Mouse (Mus musculus): ENCODE data around the gene Sgf29. TPM values are rescaled to one million over a fixed set of nuclear protein-coding genes. Genes with fewer than 3 reads are reported as not detected.

The Sgf29 gene
- polyA plus RNA-seq (2014; fragmentation: Nextera tagmentation; extraction: Ambion mirVana) = 53.7 and 64.5 TPM in 2 replicates

- no peaks in the 10 kb centered on the region; the same call in 1 of the 2 replicates for H3K36me3 ChIP-seq (ENCODE audit: control insufficient read depth, insufficient read depth, low read length)
- H3K9me3 ChIP-seq (ENCODE audit: control insufficient read depth, low read length) = no peaks in the 10 kb centered on the region
- peaks cover 24% of the 10 kb centered on the region for H3K4me1 ChIP-seq (replicated peaks; ENCODE audit: control insufficient read depth, insufficient read depth, low read length)
- H3K27me3 ChIP-seq (replicated peaks; ENCODE audit: control insufficient read depth, insufficient read depth, low read length) = no peaks in the 10 kb centered on the region
- peak within 1 kb of the TSS; percentile 91 for H3K27ac ChIP-seq (ENCODE audit: low read depth, low read length)
- H3K4me3 ChIP-seq (ENCODE audit: low read depth, low read length) = peak within 1 kb of the TSS; percentile 72
- H3K4me2 ChIP-seq = peak within 1 kb of the TSS; percentile 93
- DNase-seq (ENCODE audit: low spot score) (peak; percentile 95), ATAC-seq (replicated peaks; ENCODE audit: low FRiP score) (peak; percentile 95)
- 2% methylated on average over 57 of the region's 57 CpGs for WGBS
- H3K9ac ChIP-seq (ENCODE audit: low read depth, low read length) = peak within 1 kb of the TSS; percentile 84
Measured at GRCm38 (mm10) chr7:126649231-126650051, at the start of gene Sgf29. Gene Sgf29, plus strand, starts transcription at chr7:126649309.

GRCm38 (mm10) chr7:126601896-126602295, 47.2 kb upstream of the Sgf29 start:
- Histone ChIP-seq H3K27ac (ENCODE audit: low read depth, low read length) (no peak overlapping the region), H3K4me2 (no peak overlapping the region), H3K4me3 (ENCODE audit: low read depth, low read length) (no peak overlapping the region), H3K9me3 (ENCODE audit: control insufficient read depth, low read length) (no peaks in the 10 kb centered on the region), H3K36me3 (ENCODE audit: control insufficient read depth, insufficient read depth, low read length) (no peaks in the 10 kb centered on the region), H3K27me3 (replicated peaks; ENCODE audit: control insufficient read depth, insufficient read depth, low read length) (no peaks in the 10 kb centered on the region), H3K9ac (ENCODE audit: low read depth, low read length) (no peak overlapping the region), H3K4me1 (replicated peaks; ENCODE audit: control insufficient read depth, insufficient read depth, low read length) (no peaks in the 10 kb centered on the region)
- WGBS = 39% methylated on average over 5 of the region's 5 CpGs
- DNase-seq (ENCODE audit: low spot score) = no peak
- no peak for ATAC-seq (replicated peaks; ENCODE audit: low FRiP score)

GRCm38 (mm10) chr7:126602650-126603049, 46.5 kb upstream of the Sgf29 start:
- no peak overlapping the region for H3K4me2 ChIP-seq
- no peak for ATAC-seq (replicated peaks; ENCODE audit: low FRiP score)
- H3K4me3 ChIP-seq (ENCODE audit: low read depth, low read length) = no peak overlapping the region
- WGBS = 67% methylated on average over 3 of the region's 3 CpGs
- no peaks in the 10 kb centered on the region for H3K9me3 ChIP-seq (ENCODE audit: control insufficient read depth, low read length)
- no peaks in the 10 kb centered on the region for H3K4me1 ChIP-seq (replicated peaks; ENCODE audit: control insufficient read depth, insufficient read depth, low read length)
- H3K36me3 ChIP-seq (ENCODE audit: control insufficient read depth, insufficient read depth, low read length) = no peaks in the 10 kb centered on the region
- no peak for DNase-seq (ENCODE audit: low spot score)
- H3K27ac ChIP-seq (ENCODE audit: low read depth, low read length) = no peak overlapping the region
- no peaks in the 10 kb centered on the region for H3K27me3 ChIP-seq (replicated peaks; ENCODE audit: control insufficient read depth, insufficient read depth, low read length)
- no peak overlapping the region for H3K9ac ChIP-seq (ENCODE audit: low read depth, low read length)

GRCm38 (mm10) chr7:126606611-126607010, 42.5 kb upstream of the Sgf29 start:
- H3K36me3 ChIP-seq (ENCODE audit: control insufficient read depth, insufficient read depth, low read length) = no peaks in the 10 kb centered on the region
- H3K4me1 ChIP-seq (replicated peaks; ENCODE audit: control insufficient read depth, insufficient read depth, low read length) = no peaks in the 10 kb centered on the region
- no peak overlapping the region for H3K9ac ChIP-seq (ENCODE audit: low read depth, low read length)
- no peak overlapping the region for H3K4me2 ChIP-seq
- no peaks in the 10 kb centered on the region for H3K27me3 ChIP-seq (replicated peaks; ENCODE audit: control insufficient read depth, insufficient read depth, low read length)
- no peak overlapping the region for H3K27ac ChIP-seq (ENCODE audit: low read depth, low read length)
- ATAC-seq (replicated peaks; ENCODE audit: low FRiP score) (no peak), DNase-seq (ENCODE audit: low spot score) (no peak)
- 75% methylated on average over 5 of the region's 5 CpGs for WGBS
- H3K4me3 ChIP-seq (ENCODE audit: low read depth, low read length) = no peak overlapping the region
- no peaks in the 10 kb centered on the region for H3K9me3 ChIP-seq (ENCODE audit: control insufficient read depth, low read length)

GRCm38 (mm10) chr7:126607064-126607463, 42.0 kb upstream of the Sgf29 start:
- no peaks in the 10 kb centered on the region for H3K27me3 ChIP-seq (replicated peaks; ENCODE audit: control insufficient read depth, insufficient read depth, low read length)
- H3K9me3 ChIP-seq (ENCODE audit: control insufficient read depth, low read length) = no peaks in the 10 kb centered on the region
- no peaks in the 10 kb centered on the region for H3K4me1 ChIP-seq (replicated peaks; ENCODE audit: control insufficient read depth, insufficient read depth, low read length)
- H3K4me3 ChIP-seq (ENCODE audit: low read depth, low read length) = no peak overlapping the region
- ATAC-seq (replicated peaks; ENCODE audit: low FRiP score) = no peak
- no peak overlapping the region for H3K9ac ChIP-seq (ENCODE audit: low read depth, low read length)
- H3K27ac ChIP-seq (ENCODE audit: low read depth, low read length) = no peak overlapping the region
- no peak for DNase-seq (ENCODE audit: low spot score)
- WGBS = 77% methylated on average over 3 of the region's 3 CpGs
- no peaks in the 10 kb centered on the region for H3K36me3 ChIP-seq (ENCODE audit: control insufficient read depth, insufficient read depth, low read length)
- H3K4me2 ChIP-seq = no peak overlapping the region

DNA sequence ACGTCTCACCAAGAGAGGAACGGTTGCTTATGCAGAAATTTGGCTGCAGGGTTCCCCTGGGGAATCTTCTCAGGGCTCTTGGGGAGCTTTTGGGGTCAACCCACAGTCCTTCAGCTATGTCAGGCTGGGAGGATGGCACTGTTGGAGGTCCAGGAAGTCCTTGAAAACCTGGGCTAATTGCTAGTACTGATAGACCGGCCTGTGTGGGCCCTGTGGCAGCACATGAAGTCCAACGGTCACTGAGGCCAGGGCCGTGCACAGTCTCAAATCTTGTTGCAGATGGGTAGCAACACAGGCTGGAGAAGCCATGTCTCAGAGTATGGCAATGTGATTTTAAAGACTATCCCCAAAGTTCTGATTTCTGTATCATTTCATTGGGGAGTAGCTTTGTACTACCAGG, 41.3 kb upstream of the Sgf29 start:
- WGBS = 72% methylated on average over 5 of the region's 5 CpGs
- Histone ChIP-seq H3K9ac (ENCODE audit: low read depth, low read length) (no peak overlapping the region), H3K4me2 (no peak overlapping the region), H3K27me3 (replicated peaks; ENCODE audit: control insufficient read depth, insufficient read depth, low read length) (no peaks in the 10 kb centered on the region), H3K27ac (ENCODE audit: low read depth, low read length) (no peak overlapping the region), H3K4me1 (replicated peaks; ENCODE audit: control insufficient read depth, insufficient read depth, low read length) (no peaks in the 10 kb centered on the region), H3K36me3 (ENCODE audit: control insufficient read depth, insufficient read depth, low read length) (no peaks in the 10 kb centered on the region), H3K9me3 (ENCODE audit: control insufficient read depth, low read length) (no peaks in the 10 kb centered on the region), H3K4me3 (ENCODE audit: low read depth, low read length) (no peak overlapping the region)
- DNase-seq (ENCODE audit: low spot score) (no peak), ATAC-seq (replicated peaks; ENCODE audit: low FRiP score) (no peak)

DNA sequence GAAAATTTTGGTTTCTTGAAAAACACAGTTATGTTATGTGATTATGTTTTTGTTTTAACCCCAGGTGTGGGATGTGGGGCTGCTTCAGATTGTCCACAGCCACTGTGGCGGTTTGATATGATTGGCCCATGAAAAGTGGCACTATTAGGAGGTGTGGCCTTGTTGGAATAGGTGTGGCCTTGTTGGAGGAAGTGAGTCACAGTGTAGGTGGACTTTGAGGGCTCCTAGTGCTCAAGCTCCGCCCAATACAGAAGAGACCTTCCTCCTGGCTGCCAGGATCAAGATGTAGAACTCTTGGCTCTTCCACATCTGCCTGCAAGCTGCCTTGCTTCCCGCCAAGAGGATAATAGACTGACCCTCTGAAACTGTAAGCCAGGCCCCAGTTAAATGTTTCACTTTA, 36.4 kb upstream of the Sgf29 start:
- Histone ChIP-seq H3K27me3 (replicated peaks; ENCODE audit: control insufficient read depth, insufficient read depth, low read length) (no peaks in the 10 kb centered on the region), H3K36me3 (ENCODE audit: control insufficient read depth, insufficient read depth, low read length) (no peaks in the 10 kb centered on the region), H3K9ac (ENCODE audit: low read depth, low read length) (no peak overlapping the region), H3K4me2 (no peak overlapping the region), H3K9me3 (ENCODE audit: control insufficient read depth, low read length) (no peaks in the 10 kb centered on the region), H3K27ac (ENCODE audit: low read depth, low read length) (no peak overlapping the region), H3K4me1 (replicated peaks; ENCODE audit: control insufficient read depth, insufficient read depth, low read length) (no peaks in the 10 kb centered on the region), H3K4me3 (ENCODE audit: low read depth, low read length) (no peak overlapping the region)
- ATAC-seq (replicated peaks; ENCODE audit: low FRiP score) = no peak
- DNase-seq (ENCODE audit: low spot score) = no peak
- 75% methylated on average over 3 of the region's 3 CpGs for WGBS

GRCm38 (mm10) chr7:126616707-126617106, 32.4 kb upstream of the Sgf29 start:
- H3K4me3 ChIP-seq (ENCODE audit: low read depth, low read length) = no peak overlapping the region
- H3K27ac ChIP-seq (ENCODE audit: low read depth, low read length) = no peak overlapping the region
- DNase-seq (ENCODE audit: low spot score) (no peak), ATAC-seq (replicated peaks; ENCODE audit: low FRiP score) (no peak)
- no peaks in the 10 kb centered on the region for H3K36me3 ChIP-seq (ENCODE audit: control insufficient read depth, insufficient read depth, low read length)
- H3K9ac ChIP-seq (ENCODE audit: low read depth, low read length) = no peak overlapping the region
- 61% methylated on average over 3 of the region's 3 CpGs for WGBS
- no peaks in the 10 kb centered on the region for H3K9me3 ChIP-seq (ENCODE audit: control insufficient read depth, low read length)
- no peaks in the 10 kb centered on the region for H3K27me3 ChIP-seq (replicated peaks; ENCODE audit: control insufficient read depth, insufficient read depth, low read length)
- H3K4me1 ChIP-seq (replicated peaks; ENCODE audit: control insufficient read depth, insufficient read depth, low read length) = peaks cover 5% of the 10 kb centered on the region
- H3K4me2 ChIP-seq = no peak overlapping the region
